Mouse (Mus musculus): ENCODE data around the gene Bace1. TPM values are rescaled to one million over a fixed set of nuclear protein-coding genes. Genes with fewer than 3 reads are reported as not detected.

Bace1 gene
- polyA plus RNA-seq, 1 experiment from 2014 or later: 42.9 TPM

DNA sequence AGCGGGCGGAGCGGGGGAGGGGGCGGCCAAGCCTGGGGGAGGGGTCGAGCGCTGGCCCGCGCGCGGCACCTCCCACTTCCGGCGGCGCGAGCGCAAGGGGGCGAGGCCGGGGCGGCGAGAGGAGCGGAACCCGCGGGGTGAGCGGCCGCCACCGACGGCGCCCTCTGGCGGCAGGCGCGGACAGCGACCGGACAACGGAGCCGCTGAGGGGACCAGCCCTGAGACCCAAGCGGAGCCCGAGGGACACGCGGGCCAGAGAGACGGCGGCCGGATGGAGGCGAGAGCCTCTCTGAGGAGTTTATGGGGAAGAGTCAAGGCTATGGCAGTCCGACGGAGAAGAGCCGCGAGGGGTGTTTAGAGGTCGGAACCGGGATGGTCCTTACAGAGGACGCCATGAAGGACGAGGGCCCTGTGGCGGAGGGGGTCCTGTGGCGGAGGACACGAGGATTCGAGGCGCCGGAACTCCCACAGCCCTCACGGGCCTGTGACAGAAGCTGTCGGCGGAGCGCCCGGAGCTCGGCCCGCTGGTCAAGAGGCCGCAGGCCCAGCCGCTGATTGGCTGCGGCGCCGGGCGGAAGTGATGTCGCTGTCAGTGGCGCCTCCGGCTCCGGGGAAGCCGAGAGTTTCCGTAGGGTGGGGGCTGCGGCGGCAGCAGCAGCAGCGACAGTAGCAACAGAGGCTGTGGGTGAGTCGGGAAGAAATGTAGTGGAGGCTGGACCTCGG is 68.1 kb downstream of the Bace1 start, which contains the start of the genes Pcsk7 and Rnf214:
Pcsk7 (plus strand) TSS at position 143 of the 723 bp plus-strand sequence.
Rnf214 (minus strand) TSS at position 557 of the 723 bp plus-strand sequence.
- peaks cover 20% of the 10 kb centered on the region for H3K4me1 ChIP-seq (ENCODE audit: control insufficient read depth, insufficient read depth, low read depth, low read length)
- no peaks in the 10 kb centered on the region for H3K9me3 ChIP-seq (ENCODE audit: control insufficient read depth, low read length)
- H3K36me3 ChIP-seq (ENCODE audit: control insufficient read depth, insufficient read depth, low read length): peaks cover 19% of the 10 kb centered on the region
- peak within 1 kb of the TSS; percentile 90 for H3K4me3 ChIP-seq (ENCODE audit: low read length)
- H3K9ac ChIP-seq (ENCODE audit: low read depth, low read length): peak within 1 kb of the TSS; percentile 97
- H3K27me3 ChIP-seq (replicated peaks; ENCODE audit: control insufficient read depth, insufficient read depth, low read length): no peaks in the 10 kb centered on the region
- peak within 1 kb of the TSS; percentile 71 for H3K4me2 ChIP-seq (ENCODE audit: low read length)
- H3K27ac ChIP-seq (ENCODE audit: low read depth, low read length): peak within 1 kb of the TSS; percentile 98
- ATAC-seq: peak; percentile 94
- WGBS: under 1% methylated on average over 75 of the region's 80 CpGs

DNA sequence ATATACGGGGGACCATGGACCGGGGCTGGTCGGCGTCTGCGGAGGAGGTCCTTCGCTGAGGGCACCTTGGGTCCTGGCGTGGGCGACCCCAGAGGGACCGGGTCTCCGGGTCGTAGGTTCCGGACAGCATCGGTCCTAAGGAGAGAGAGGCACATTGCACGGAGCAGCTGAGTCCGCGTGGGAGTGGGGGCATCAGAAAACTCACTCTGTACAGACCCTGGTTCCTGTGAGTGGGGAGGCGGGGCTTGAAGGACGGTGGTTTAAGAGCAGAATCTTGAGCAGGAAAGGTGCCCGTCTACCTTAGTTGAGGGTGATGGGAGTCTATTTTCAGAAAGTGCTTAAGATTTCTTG is 68.7 kb downstream of the Bace1 start:
- Histone ChIP-seq H3K4me2 (ENCODE audit: low read length) (peak overlapping the region; percentile 60), H3K36me3 (ENCODE audit: control insufficient read depth, insufficient read depth, low read length) (peaks cover 21% of the 10 kb centered on the region), H3K9me3 (ENCODE audit: control insufficient read depth, low read length) (no peaks in the 10 kb centered on the region), H3K4me3 (ENCODE audit: low read length) (peak overlapping the region; percentile 90), H3K27ac (ENCODE audit: low read depth, low read length) (peak overlapping the region; percentile 98), H3K4me1 (ENCODE audit: control insufficient read depth, insufficient read depth, low read depth, low read length) (peaks cover 20% of the 10 kb centered on the region), H3K9ac (ENCODE audit: low read depth, low read length) (peak overlapping the region; percentile 97), H3K27me3 (replicated peaks; ENCODE audit: control insufficient read depth, insufficient read depth, low read length) (no peaks in the 10 kb centered on the region)
- ATAC-seq: peak; percentile 54
- 0% methylated on average over 19 of the region's 19 CpGs for WGBS

DNA sequence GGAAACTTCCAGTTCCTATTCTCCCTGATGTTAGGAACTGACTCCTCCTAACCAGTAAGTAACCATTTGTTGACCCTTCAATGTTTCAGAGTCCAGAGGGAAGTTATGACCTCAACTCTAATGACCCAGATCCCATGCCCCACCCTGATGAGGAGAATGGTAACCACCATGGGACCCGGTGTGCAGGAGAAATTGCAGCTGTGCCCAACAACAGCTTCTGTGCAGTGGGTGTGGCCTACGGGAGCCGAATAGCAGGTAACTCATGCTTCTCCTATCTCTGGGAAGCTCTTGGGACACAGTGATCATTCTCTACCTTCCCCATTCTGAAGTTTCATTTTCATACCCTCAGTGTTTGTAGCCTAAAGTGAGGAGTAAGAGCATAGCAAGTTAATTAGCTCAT is 72.6 kb downstream of the Bace1 start:
- no peaks in the 10 kb centered on the region for H3K27me3 ChIP-seq (replicated peaks; ENCODE audit: control insufficient read depth, insufficient read depth, low read length)
- no peak for ATAC-seq
- H3K27ac ChIP-seq (ENCODE audit: low read depth, low read length): no peak overlapping the region
- H3K4me1 ChIP-seq (ENCODE audit: control insufficient read depth, insufficient read depth, low read depth, low read length): peaks cover 8% of the 10 kb centered on the region
- H3K9ac ChIP-seq (ENCODE audit: low read depth, low read length): no peak overlapping the region
- WGBS: 95% methylated on average over 3 of the region's 3 CpGs
- H3K36me3 ChIP-seq (ENCODE audit: control insufficient read depth, insufficient read depth, low read length): peaks cover 49% of the 10 kb centered on the region
- H3K9me3 ChIP-seq (ENCODE audit: control insufficient read depth, low read length): no peaks in the 10 kb centered on the region
- no peak overlapping the region for H3K4me3 ChIP-seq (ENCODE audit: low read length)
- H3K4me2 ChIP-seq (ENCODE audit: low read length): no peak overlapping the region

DNA sequence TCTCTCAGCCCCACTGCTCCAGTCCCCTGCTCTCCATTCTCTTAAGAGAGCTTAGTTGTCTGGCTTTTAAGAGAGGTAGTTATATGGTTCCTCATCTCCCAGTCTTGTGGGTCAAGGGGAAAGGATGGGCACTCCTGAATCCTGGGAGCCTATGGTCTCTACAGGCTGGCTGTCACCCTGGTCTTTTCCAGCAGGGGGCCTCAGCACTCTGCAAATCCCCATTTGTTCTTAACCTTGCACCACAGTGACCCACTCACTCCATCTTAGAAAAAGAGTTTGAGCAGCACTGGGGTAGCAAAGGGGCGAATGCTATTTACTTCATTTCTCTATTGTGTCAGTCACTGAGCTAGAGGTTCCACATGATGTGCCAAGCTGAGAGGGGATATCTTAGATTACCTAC is 73.3 kb downstream of the Bace1 start:
- ATAC-seq: no peak
- WGBS: 81% methylated on average over 1 of the region's 1 CpGs
- Histone ChIP-seq H3K27ac (ENCODE audit: low read depth, low read length) (no peak overlapping the region), H3K27me3 (replicated peaks; ENCODE audit: control insufficient read depth, insufficient read depth, low read length) (no peaks in the 10 kb centered on the region), H3K9ac (ENCODE audit: low read depth, low read length) (no peak overlapping the region), H3K4me2 (ENCODE audit: low read length) (no peak overlapping the region), H3K4me1 (ENCODE audit: control insufficient read depth, insufficient read depth, low read depth, low read length) (peaks cover 8% of the 10 kb centered on the region), H3K36me3 (ENCODE audit: control insufficient read depth, insufficient read depth, low read length) (peaks cover 50% of the 10 kb centered on the region), H3K9me3 (ENCODE audit: control insufficient read depth, low read length) (no peaks in the 10 kb centered on the region), H3K4me3 (ENCODE audit: low read length) (no peak overlapping the region)

Other genes with a start within 250 kb of the Bace1 start
- 12.2 TPM in 2 replicates for gene Cep164, start 9.9 kb upstream of the Bace1 start, polyA plus RNA-seq (2015; fragmentation: Nextera tagmentation; extraction: Ambion mirVana)
- gene Pcsk7, start 67.9 kb downstream of the Bace1 start, polyA plus RNA-seq (2015; fragmentation: Nextera tagmentation; extraction: Ambion mirVana): 18.8 and 23.1 TPM in 2 replicates
- gene Rnf214, start 68.3 kb downstream of the Bace1 start, polyA plus RNA-seq (2015; fragmentation: Nextera tagmentation; extraction: Ambion mirVana): 79.7 and 103 TPM in 2 replicates
- 7.1 and 8.5 TPM in 2 replicates for gene Tagln, start 97.5 kb downstream of the Bace1 start, polyA plus RNA-seq (2015; fragmentation: Nextera tagmentation; extraction: Ambion mirVana)
- gene Sidt2, start 116.7 kb downstream of the Bace1 start, polyA plus RNA-seq (2015; fragmentation: Nextera tagmentation; extraction: Ambion mirVana): 51.2 and 52.0 TPM in 2 replicates
- gene Pafah1b2, start 174.1 kb downstream of the Bace1 start, polyA plus RNA-seq (2015; fragmentation: Nextera tagmentation; extraction: Ambion mirVana): 263 and 279 TPM in 2 replicates
- gene Sik3, start 174.2 kb downstream of the Bace1 start, polyA plus RNA-seq (2015; fragmentation: Nextera tagmentation; extraction: Ambion mirVana): 5.2 and 5.7 TPM in 2 replicates